Mouse (Mus musculus) CD4-positive, CD25-positive, alpha-beta regulatory T cell, adult 2 months (primary cell): ENCODE measurements around the gene Zfp809.

Experiments used
- DNase-seq: peaks from one replicate; pipeline ENCODE4 v3.0.0-alpha.2; 2012; ENCODE audit warnings: low read depth, low spot score

The Zfp809 gene

DNA sequence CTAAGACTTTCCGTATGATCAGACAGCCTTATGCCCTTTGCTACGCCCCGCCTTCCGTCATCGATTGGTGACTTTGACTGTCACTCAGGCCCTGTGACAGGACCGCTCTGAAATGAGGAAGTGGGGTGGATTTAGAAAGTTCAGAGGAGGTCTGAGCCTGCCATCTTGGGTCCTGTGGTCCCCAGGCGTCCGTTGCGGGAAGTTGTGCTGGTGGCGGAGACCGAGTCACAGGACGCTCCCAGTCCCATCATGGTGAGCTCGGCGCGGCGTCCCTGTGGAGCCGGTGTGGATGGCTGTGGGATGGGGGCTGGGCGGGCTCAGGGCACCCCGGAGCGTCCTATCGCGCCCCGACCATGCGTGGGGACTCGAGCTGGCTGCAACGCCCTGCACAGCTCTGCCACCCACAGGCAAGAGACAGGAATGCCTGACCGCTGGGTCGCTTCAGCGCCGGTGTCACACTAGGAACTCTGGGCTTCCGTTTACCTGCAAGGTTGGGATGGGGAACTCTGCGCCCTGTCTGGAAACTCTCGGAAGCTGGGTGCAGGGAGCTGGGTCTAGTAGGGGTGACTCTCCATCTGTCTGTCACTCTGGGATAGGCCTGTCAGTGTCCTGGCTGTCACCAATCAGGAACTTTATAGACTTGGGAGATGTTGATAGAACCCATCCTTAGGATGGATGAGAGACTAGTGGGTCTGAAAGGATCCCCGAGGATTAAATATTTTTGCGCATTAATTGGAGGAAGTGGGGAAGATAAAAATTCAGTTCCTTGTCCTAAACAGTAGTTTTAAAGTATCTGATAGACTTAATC is at the start of gene Zfp809:
Gene Zfp809 (plus strand): TSS at position 134 of the 808 bp plus-strand sequence.
- peak; percentile 100 for DNase-seq

GRCm38 (mm10) chr9:22188025-22188611 is 37.4 kb upstream of the Zfp809 start, which contains the start of gene Zfp872:
TSS of gene Zfp872 (plus strand) at chr9:22188090.
- DNase-seq, result no peak

- DNase-seq, result no peak
Observed at GRCm38 (mm10) chr9:22196412-22196811, 29.1 kb upstream of the Zfp809 start.

DNA sequence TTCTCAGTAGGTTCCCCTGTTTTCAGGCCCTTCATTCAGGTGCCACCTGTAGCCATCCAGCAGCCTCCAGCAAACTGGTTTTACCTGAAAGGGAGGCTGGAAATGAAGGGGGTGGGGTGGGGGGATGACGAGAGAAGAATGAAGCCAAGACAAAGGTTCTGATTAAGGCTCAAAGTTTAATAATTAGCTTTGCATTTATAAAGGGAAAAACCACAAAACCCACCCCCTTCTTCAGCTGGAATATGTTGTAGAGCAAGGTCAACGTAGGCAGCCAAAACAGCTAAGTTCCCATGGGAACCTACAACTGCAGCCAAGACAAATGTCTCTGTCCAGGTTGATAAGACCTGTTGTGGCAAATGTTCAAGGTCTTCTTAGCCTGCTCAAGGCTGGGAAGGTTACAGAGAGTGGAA is 11.7 kb upstream of the Zfp809 start:
- DNase-seq, result no peak

DNA sequence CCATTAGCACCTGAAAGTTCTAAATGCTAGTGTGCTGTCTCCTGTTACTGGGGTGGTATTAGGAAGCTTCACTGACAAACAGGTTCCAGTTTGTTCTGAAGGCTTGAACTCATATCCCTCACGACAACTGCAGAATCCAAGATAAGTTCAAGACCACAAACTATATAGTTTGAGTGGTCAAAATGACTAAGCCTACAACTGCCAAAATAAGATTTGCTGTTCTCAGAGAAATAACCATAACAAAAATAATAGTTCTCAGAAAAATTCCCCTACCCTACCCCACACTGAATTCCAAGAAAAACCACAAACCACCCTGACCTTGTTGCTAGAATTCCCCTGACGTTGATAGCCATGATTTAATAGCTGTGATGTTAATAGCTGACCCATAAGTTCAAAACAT is 11.0 kb upstream of the Zfp809 start:
- no peak for DNase-seq

DNA sequence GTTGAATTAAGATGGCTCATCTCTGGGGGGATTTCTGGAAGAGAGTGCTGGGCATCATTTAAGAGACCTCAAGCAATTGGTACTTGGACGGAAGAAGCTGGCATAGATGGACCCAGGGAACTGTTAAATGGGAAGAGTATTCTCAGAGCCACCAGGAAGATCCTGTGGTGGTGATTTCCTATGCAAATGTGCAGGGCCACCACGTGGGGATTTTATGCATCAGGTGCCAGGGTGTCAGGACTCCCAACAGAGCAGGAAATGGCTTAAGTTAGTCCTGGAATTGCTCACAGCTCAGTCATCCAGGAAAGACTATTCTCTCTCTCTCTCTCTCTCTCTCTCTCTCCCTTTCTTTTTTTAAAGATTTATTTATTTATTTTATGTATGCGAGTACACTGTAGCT is 8.8 kb upstream of the Zfp809 start:
- DNase-seq, result no peak

GRCm38 (mm10) chr9:22217858-22218493 is 7.5 kb upstream of the Zfp809 start:
- no peak for DNase-seq

GRCm38 (mm10) chr9:22224066-22224465 is 1.4 kb upstream of the Zfp809 start:
- DNase-seq, result no peak

GRCm38 (mm10) chr9:22224536-22225503 is 694 bp upstream of the Zfp809 start:
- peak; percentile 84 for DNase-seq

GRCm38 (mm10) chr9:22226389-22226673 is 817 bp downstream of the Zfp809 start:
- DNase-seq, result peak; percentile 48

DNA sequence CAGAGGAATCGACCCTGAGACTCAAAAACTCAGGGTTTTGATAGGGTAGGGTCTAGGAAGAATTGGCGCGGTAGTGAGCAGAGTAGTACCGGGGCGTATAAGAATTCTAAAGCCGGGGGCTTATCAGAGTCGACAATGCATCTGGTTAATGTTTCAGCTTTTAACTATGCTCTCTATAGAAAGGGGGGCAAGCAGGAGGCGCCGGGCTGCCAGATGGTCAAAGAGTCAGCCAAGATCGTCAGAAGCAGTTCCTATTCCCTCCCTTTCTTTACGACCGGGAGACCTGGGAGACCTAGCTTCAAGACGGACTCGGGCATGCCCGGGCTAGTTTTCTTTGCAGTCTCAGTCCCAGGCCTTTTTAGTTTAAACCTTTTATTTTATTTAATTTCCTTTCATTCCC is 1.3 kb downstream of the Zfp809 start:
- DNase-seq, result no peak

- DNase-seq, result no peak
Observed at GRCm38 (mm10) chr9:22229386-22230026, 4.0 kb downstream of the Zfp809 start.

DNA sequence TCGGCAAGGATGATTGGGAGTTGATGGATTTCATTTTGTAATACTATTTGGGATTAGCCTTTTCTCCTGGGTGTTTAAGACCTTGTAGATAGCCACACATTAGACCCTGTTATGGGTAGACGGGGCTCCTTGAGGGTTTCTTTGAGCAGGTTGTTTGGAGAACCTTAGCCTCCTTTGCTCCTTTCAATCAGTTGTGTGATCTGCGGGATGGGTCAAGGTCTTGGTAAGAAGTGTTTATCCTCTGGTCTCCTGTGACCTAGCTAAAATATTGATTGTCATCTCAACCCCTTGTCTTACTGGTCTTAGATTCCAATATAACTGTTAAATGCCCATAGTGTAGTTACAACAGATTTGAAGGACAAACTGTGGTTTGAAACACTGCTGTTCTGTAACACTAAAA is 4.5 kb downstream of the Zfp809 start:
- no peak for DNase-seq

GRCm38 (mm10) chr9:22230556-22230955 is 5.0 kb downstream of the Zfp809 start:
- peak; percentile 49 for DNase-seq

DNA sequence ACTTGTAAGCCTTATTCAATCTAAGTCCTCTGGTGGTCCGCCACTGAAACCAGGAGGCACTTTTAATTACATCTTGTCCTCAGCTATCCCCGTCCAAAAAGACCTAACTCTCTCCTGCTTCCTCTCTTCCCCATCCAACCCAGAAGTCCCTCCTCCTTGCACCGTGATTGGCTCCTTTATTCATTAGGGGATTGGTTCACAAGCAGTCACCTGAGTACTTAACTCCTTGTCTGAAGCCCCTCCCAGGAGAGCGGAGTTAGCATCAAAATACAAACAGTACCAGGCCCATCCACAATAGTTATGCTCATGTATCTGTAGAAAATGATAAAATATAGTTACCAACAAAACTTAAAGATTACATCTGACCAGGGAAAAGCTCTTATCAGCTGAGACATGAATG is 14.5 kb downstream of the Zfp809 start:
- DNase-seq, result no peak

DNA sequence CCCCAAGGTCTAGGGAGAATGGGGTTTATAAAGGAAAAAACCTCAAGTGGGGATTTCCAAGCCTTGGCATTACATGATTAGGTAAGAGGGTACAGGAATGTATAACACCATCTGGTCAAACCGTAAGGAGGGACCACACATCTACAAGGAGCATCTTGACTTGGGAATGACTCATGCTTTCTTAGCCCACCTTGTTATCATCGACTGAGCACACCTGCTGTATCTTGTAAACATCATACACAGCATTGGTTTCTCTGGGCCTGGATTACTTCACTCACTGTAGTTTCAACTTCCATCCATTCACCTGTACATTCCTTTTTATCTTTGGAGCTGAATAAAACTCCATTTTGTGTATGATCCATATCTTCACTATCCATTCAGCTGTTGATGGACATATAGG is 18.7 kb downstream of the Zfp809 start:
- DNase-seq, result no peak

- no peak for DNase-seq
Observed at GRCm38 (mm10) chr9:22256579-22256978, 31.1 kb downstream of the Zfp809 start.

GRCm38 (mm10) chr9:22258784-22259183 is 33.3 kb downstream of the Zfp809 start:
- no peak for DNase-seq

- DNase-seq, result peak; percentile 83
Observed at GRCm38 (mm10) chr9:22259184-22260091, 33.9 kb downstream of the Zfp809 start, which contains the start of gene Zfp599. TSS of gene Zfp599 (minus strand) at chr9:22259895.

- no peak for DNase-seq
Observed at GRCm38 (mm10) chr9:22260092-22260422, 34.5 kb downstream of the Zfp809 start.
